Mouse (Mus musculus) frontal cortex, postnatal 14 days (tissue): ENCODE measurements around the gene Tex38.

Experiments
- DNase-seq, 2 experiments: peaks; one replicate each; pipeline ENCODE4 v3.0.0; 2022; ENCODE audit warnings: low spot score in 2 of 2

Gene Tex38

DNA sequence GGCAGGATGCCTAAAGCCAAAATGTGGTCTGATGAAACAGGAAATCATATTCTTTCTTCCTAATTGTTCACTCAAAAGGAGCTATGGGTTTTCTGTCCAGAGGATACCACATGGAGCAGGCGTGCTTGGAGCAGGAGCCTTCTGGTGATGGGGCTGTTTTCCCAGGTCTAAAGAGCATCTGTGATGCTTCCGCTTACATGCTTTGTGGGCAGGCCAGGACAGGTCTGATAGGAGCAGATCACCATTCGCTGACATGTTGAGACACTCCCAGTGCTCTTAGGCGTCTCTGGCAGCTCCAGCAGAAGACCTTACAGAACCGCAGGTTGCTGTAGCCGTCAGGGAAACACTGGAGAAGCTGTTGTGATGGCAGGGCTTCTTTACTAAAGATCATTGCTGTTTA is 5.8 kb downstream of the Tex38 start:
- no peak for DNase-seq

DNA sequence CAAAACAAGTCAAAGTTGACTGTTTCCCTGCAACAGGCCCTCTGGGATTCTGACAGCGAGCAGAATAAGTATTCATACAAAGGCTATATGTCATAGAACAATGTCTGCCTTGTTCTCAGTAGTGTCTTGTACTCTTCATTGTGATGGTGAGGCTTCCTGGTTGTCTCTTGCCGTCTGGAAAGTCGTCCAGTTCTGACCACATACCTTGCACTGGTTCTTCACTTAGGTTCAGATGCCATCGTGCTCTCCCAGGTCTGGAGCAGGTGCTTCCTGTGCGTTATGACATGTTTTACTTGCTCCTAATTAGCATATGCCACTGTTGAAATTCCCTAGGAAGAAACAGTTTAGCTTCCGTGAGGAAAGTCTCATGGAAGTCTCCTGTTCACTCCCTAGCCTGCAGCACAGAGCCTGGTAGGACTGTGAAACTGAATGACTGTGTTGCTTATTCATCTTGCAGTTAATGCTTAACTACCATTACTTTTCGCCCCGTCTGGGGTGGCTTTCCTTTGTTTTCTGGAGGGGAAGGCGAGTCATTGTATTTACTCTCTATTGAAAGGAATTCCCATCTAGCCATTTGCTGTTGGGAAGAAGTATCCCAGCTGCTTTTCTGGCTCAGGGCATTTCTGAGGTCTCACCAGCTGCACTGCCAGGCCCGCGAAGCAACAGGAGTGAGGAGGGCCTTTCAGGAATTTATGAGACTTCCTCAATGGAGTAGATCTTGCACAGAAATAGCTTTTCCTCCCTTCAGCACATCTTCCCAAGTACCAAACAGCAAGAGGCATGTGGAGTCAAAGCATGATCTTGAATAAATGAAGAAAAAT is 13.0 kb downstream of the Tex38 start:
- no peak for DNase-seq

DNA sequence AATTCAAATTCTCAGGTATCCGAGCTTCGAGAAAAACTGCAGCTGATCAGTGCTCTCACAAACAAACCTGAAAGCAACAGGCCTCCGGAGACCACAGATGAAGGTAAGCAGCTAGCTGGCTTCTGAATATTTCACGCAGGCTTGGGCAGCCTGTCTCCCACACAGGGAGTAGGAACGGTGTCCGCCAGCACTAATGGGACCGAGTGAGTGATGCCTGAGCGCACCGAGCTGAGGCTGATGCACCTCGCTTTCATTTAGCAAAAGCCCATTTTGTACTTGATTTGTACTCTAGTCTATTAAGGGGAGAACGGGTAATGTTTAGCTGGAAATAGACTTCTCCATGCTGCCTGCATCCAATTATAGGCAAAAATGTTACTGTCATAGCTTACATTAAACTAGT is 16.2 kb downstream of the Tex38 start:
- DNase-seq, result no peak

DNA sequence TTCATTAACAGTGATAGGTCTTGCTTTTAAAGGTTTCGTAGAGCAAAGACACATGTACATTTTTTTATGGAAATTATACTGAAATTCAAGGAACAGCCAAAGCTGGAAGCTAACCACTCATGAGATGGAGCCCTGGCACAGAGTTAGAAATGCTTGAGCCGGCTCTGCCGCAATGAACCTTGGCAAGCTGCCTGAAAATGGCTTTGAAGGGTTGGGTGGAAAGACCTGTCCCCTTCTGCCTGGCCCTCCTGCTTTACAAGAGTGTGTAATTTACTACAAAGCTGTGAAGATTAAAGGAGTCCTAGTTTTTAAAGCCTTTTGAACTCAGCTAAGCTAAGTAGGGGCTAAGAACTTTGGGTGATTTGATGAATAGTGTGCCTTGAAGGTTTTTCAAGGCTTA is 19.6 kb downstream of the Tex38 start:
- DNase-seq, result no peak

DNA sequence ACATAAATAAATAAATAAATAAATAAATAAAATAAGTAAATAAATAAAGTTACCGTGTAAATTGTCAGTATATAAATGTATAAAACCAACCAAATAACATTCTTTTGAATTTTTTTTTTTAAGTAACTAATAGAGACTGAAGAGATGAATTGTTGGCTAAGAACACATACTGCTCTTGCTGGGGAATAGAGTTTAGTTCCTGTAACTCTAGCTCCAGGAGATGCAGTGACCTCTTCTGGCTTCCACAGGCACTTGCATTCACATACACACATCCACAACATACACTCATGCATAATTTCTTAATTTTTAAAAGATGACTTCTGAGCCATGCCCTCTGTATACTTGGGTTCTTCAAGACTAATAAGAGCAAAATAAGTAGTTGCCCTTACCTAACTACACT is 26.0 kb downstream of the Tex38 start:
- DNase-seq, result no peak

DNA sequence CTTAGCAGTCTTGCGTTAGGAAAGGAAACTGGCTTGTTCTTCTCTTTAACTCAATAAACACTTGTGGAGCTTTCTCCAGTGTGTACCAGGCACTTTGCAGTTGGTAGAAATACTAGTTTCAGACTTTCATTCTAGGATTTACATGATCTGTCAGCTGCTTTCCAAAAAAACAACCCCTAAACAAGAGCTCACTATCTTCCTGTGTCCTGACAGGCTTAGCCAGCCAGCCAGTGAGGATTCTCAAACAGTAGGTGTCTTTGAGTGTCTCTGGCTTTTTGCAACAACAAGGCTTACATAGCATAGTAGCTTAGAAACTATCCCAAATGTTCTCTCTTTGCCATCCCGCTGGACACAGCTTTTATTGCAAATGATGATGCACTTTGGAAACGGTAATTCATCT is 26.7 kb downstream of the Tex38 start:
- DNase-seq, result no peak

DNA sequence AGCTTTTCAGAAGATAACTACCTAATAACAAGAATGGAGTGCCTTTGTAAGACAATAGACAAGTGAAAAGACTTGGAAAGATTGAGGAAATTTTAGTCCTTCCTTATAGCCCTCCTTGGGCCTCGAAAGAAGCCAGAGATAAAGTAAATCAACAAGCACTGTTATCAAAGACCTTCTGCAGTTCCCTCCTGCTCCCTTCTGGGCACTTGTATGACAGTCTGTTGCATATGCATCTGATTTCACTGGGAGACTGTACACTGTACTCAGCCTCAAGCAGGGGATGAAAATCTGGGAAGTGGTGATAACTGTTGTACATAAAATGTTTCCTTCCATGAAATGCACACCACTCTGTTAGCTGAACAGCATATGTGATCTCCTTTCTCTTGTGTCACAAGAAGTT is 31.5 kb downstream of the Tex38 start:
- no peak for DNase-seq

DNA sequence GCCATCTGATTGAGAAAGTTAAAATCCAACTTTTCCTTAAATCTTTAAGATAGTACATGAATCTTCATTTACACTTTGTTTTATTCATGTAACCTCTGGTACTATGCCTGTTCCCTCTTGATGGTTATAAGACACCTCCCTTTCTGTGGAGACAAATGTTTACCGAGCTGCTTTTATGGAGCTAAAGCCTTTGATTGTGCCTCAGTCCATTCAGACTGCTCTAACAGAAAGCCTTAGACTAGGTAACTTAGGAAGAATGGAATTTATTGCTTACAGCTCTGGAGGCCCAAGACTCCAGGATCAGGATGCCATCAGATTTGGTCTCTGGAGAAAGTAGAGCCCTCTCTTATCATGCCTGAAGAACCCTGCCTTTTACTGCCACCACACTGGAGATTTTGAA is 32.6 kb downstream of the Tex38 start:
- DNase-seq, result no peak

DNA sequence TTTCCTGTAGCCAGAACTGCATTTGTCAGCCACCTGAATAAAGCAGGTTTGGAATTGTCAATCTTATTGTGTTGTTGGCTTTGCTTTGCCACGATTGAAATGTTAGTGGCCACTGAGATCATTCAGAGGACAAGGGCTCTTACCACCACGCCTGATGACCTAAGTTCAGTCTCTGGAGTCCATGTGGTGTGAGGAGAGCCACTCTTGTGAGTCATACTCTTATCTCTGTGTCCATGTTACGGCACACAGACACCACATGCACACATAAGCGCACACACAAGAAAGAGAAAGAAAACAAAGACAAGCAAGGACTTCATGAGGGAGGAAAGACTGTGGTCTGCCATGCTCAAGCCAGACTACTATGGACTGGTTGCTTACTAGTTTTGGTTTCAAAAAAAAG is 37.7 kb downstream of the Tex38 start:
- no peak for DNase-seq

DNA sequence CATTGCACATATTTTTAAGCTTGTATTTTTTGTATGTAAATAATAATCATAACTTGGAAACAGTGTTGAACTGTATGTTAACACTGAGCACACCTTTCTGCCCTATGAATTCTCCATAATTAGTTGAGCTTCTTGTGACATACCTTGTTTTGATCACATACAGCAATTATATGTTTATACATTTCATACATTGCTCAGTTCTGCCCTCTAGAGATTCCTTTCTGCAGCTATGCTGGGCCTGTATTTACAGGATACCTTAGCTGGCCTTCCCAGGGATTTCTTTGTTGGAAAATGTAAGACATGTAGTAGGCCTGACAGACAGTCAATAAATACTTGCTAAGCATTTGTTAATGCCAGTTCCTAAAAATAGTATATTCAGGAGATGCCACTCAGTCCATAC is 38.2 kb downstream of the Tex38 start:
- DNase-seq, result no peak

DNA sequence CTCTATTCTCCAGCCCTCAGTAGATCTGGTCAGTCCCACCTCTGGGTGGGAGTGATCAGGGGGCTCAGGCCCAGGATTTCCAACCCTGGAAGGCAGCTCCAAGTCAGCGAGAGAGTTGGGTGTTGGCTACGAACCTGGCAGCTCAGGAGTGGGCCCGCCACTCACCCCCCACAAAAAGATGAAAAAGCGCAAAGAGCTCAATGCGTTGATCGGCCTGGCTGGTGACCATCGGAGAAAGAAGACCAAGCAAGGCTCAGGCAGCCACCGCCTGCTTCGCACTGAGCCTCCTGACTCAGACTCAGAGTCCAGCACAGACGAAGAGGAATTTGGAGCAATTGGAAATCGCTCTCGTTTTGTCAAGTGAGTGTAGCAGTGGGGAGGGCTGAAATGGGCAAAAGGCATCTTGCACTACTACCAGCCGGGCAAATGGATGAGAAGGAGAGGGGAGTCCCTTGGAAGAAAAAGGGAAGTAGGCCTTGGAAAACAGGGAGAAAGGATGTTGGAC is 42.3 kb downstream of the Tex38 start:
- no peak for DNase-seq

DNA sequence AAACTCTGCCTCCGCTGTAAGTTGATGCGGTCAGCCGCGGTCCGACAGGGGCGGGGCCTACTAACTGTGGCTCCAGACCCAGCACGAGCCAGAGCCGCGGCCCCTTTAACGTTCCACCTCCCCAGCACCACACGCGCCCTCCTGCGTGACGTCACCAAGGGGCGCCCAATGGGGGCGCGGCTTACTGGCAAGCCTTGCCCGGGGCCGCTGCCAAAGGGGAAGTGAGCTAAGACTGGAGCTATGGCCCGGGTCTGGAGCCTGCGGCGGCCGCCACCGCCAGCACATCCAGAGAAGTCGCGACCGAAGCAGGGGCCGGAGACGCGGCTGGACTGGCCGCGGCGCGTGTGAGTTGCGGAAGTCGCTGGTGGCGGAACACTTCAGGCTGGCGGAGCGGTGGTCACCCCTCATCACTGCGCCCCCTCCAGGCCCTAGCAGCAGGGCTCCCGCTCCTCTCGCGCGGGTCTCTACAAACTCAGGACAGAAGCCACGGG is 43.2 kb downstream of the Tex38 start, which contains the start of gene Efcab14:
TSS of gene Efcab14 (plus strand) at position 194 of the 491 bp plus-strand sequence.
- DNase-seq, result peak; percentile 91 to 95

DNA sequence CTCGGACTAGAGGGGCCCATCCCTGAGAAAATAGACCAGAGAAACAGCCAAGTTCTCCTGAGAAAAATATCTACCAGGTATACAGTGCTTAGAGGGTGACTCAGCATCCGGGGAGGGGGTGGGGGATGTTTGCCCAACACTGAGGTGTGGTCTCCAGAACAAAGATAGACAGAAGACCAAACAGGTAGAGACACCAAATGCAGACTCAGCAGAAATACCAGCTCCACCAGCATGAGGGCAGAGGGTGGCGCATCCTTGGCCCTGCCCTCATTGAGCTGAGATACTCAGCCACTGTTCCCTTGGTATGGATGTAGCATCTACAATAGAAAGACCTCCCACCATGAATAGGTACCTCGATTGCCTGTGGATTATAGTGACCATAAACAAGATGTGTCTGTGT is 46.0 kb downstream of the Tex38 start:
- DNase-seq, result no peak

DNA sequence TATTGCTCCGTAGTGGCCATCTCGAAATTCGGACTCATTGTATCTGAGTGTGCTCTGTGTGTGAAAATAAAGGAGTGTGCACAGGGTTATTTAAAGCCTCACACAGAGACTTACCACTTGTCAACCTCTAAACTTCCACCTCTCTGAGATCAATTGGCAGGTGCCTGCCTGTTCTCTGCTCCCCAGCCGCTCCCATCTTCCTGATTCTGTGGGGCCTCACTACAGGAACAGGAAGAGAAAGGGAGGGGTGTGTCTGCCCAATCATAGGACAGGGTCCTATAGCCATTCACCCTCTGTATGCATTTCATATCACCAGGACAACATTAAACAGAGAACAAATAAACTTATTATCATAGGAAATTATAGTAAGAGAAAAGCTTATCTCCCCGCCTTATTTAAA is 47.1 kb downstream of the Tex38 start:
- DNase-seq, result no peak

DNA sequence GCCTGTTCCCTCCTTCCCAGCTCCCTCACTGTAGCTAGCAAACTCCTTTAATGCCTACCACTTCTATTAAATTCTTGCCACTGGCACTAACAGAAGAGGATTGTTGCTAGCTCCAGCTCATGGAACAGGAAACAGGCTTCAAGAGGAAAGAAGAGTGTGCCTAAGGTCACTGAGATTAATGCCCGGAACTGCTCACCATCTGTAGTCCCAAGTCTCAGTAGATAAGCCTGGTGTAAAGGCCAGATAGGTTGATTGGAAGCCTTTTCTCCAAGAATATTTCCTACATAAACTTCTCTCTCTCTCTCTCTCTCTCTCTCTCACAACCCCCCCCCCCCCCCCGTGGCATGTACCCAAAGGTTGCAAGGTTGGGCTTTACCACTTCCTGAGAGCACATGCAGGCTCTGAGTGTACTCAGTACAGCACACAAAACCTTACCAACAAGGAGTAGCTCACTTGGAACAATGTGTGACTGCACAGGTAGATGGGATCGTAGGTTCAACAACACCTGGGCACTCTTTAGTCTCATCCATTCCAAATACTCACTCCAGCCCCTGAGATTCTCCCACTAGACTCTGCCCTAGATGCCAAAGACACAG is 48.5 kb downstream of the Tex38 start:
- no peak for DNase-seq

DNA sequence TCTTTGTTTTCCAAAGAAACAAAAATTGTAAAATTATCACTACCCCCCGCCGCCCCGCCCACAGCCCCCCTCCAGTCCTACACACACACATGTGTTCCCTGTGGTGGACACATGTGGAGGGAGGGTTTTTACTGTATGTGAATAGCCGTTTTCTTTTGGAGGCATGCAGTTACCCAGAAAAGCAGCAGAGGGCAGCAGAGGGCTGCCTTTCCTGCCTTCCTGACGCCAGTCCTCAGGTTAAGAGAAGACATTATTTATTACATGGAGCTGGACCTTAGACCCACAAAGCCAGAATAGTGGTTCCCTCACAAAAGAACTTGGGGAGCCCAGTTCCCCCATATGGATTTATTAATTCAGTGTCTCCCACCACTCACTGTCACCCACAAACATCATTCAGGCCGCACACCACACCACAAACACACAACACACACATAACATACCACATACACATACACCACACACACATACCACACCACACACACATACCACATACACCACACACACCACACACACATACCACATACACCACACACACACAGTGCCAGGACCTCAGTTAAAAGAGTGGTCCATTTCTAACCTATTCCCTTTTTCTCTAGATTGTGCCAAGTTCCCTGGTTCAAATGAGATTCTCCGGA is 49.1 kb downstream of the Tex38 start:
- peak; percentile 31 to 76 for DNase-seq
